Mouse (Mus musculus): ENCODE measurements around the gene Gng7. TPM values are rescaled to one million over a fixed set of nuclear protein-coding genes. Genes with fewer than 3 reads are reported as not detected.

Gng7 gene
- polyA plus RNA-seq, 1 experiment from 2014 or later: 11.3 TPM

GRCm38 (mm10) chr10:80981564-80982112 is 33.1 kb downstream of the Gng7 start:
- ATAC-seq (ENCODE audit: insufficient number of reproducible peaks, insufficient read depth, low FRiP score, low TSS enrichment, low read depth): no peak

GRCm38 (mm10) chr10:80975478-80975877 is 39.3 kb downstream of the Gng7 start:
- 91% methylated on average over 11 of the region's 11 CpGs for WGBS
- Histone ChIP-seq H3K4me1 (peaks cover 8% of the 10 kb centered on the region), H3K9ac (no peak overlapping the region), H3K9me3 (0 out of 2 replicates have a peak, but pooled peaks cover 5% of the 10 kb centered on the region), H3K36me3 (no peaks in the 10 kb centered on the region), H3K27ac (no peak overlapping the region), H3K4me3 (no peak overlapping the region), H3K4me2 (no peak overlapping the region), H3K27me3 (no peaks in the 10 kb centered on the region)
- no peak for ATAC-seq (ENCODE audit: insufficient number of reproducible peaks, insufficient read depth, low FRiP score, low TSS enrichment, low read depth)

More at GRCm38 (mm10) chr10:80981564-80982112, 33.1 kb downstream of the Gng7 start:
- Histone ChIP-seq H3K9me3 (no peaks in the 10 kb centered on the region), H3K4me3 (no peak overlapping the region), H3K4me1 (peaks cover 9% of the 10 kb centered on the region), H3K27ac (no peak overlapping the region), H3K4me2 (no peak overlapping the region), H3K27me3 (peaks cover 30% of the 10 kb centered on the region), H3K36me3 (no peaks in the 10 kb centered on the region), H3K9ac (no peak overlapping the region)
- WGBS: 61% methylated on average over 7 of the region's 7 CpGs

GRCm38 (mm10) chr10:80973722-80974121 is 41.0 kb downstream of the Gng7 start:
- H3K4me1 ChIP-seq: peaks cover 8% of the 10 kb centered on the region
- H3K4me2 ChIP-seq: no peak overlapping the region
- no peak for ATAC-seq (ENCODE audit: insufficient number of reproducible peaks, insufficient read depth, low FRiP score, low TSS enrichment, low read depth)
- no peaks in the 10 kb centered on the region for H3K27me3 ChIP-seq
- H3K9ac ChIP-seq: no peak overlapping the region
- H3K4me3 ChIP-seq: no peak overlapping the region
- 84% methylated on average over 1 of the region's 1 CpGs for WGBS
- no peak overlapping the region for H3K27ac ChIP-seq
- H3K9me3 ChIP-seq: 0 out of 2 replicates have a peak, but pooled peaks cover 5% of the 10 kb centered on the region
- H3K36me3 ChIP-seq: no peaks in the 10 kb centered on the region

GRCm38 (mm10) chr10:80972071-80972987 is 42.4 kb downstream of the Gng7 start:
- Histone ChIP-seq H3K9ac (no peak overlapping the region; the same call in 1 of the 2 replicates), H3K4me2 (no peak overlapping the region), H3K27ac (no peak overlapping the region), H3K4me3 (no peak overlapping the region), H3K27me3 (no peaks in the 10 kb centered on the region), H3K36me3 (no peaks in the 10 kb centered on the region), H3K9me3 (0 out of 2 replicates have a peak, but pooled peaks cover 5% of the 10 kb centered on the region), H3K4me1 (peaks cover 12% of the 10 kb centered on the region)
- 51% methylated on average over 11 of the region's 11 CpGs for WGBS
- no peak for ATAC-seq (ENCODE audit: insufficient number of reproducible peaks, insufficient read depth, low FRiP score, low TSS enrichment, low read depth)

GRCm38 (mm10) chr10:80971533-80971932 is 43.2 kb downstream of the Gng7 start:
- Histone ChIP-seq H3K4me1 (peaks cover 20% of the 10 kb centered on the region), H3K9me3 (0 out of 2 replicates have a peak, but pooled peaks cover 5% of the 10 kb centered on the region), H3K36me3 (no peaks in the 10 kb centered on the region), H3K4me3 (no peak overlapping the region), H3K4me2 (no peak overlapping the region), H3K27ac (no peak overlapping the region), H3K27me3 (no peaks in the 10 kb centered on the region), H3K9ac (no peak overlapping the region)
- WGBS: 79% methylated on average over 15 of the region's 15 CpGs
- no peak for ATAC-seq (ENCODE audit: insufficient number of reproducible peaks, insufficient read depth, low FRiP score, low TSS enrichment, low read depth)

DNA sequence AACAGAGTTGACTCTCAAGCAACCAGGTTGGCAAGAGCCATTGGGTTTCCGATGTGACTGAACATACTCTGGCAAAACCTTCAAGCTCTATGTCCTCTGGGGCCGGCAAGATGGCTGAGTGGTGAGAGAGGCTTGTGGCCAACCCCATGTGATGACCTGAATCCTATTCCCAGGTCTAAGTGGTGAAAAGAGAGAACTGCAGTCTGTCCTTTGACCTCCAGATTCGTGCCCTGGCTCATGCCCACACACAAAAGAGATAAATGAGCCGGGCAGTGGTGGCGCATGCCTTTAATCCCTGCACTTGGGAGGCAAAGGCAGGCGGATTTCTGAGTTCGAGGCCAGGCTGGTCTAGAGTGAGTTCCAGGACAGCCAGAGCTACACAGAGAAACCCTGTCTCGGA is 44.6 kb downstream of the Gng7 start:
- Histone ChIP-seq H3K4me2 (no peak overlapping the region), H3K9me3 (0 out of 2 replicates have a peak, but pooled peaks cover 5% of the 10 kb centered on the region), H3K27ac (no peak overlapping the region), H3K4me3 (no peak overlapping the region), H3K9ac (no peak overlapping the region), H3K36me3 (no peaks in the 10 kb centered on the region), H3K4me1 (peaks cover 24% of the 10 kb centered on the region), H3K27me3 (no peaks in the 10 kb centered on the region)
- ATAC-seq (ENCODE audit: insufficient number of reproducible peaks, insufficient read depth, low FRiP score, low TSS enrichment, low read depth): no peak
- 83% methylated on average over 8 of the region's 8 CpGs for WGBS

DNA sequence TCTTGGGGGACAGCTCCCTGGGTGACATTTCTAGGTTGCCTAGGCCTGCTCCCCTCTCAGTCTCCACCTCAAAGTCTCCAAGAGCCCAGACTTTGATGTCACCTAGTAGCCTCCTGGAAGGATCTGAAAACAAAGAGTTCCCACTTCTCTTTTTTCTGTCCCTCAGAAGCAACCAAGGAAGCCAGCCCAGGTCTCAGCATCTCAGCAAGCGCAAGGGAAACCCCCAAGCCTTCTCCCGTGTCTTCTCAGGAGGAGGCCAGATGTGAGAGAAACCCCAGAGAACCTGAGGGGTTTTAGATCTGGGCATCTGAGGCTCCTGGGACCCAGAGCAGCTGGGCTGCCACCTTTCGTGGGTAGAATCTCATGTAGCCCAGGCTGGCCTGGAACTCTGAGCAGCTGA is 45.4 kb downstream of the Gng7 start:
- Histone ChIP-seq H3K9me3 (0 out of 2 replicates have a peak, but pooled peaks cover 5% of the 10 kb centered on the region), H3K9ac (no peak overlapping the region), H3K4me3 (no peak overlapping the region), H3K27ac (no peak overlapping the region), H3K4me2 (no peak overlapping the region), H3K36me3 (no peaks in the 10 kb centered on the region), H3K27me3 (no peaks in the 10 kb centered on the region), H3K4me1 (peaks cover 28% of the 10 kb centered on the region)
- no peak for ATAC-seq (ENCODE audit: insufficient number of reproducible peaks, insufficient read depth, low FRiP score, low TSS enrichment, low read depth)
- WGBS: 76% methylated on average over 3 of the region's 3 CpGs

DNA sequence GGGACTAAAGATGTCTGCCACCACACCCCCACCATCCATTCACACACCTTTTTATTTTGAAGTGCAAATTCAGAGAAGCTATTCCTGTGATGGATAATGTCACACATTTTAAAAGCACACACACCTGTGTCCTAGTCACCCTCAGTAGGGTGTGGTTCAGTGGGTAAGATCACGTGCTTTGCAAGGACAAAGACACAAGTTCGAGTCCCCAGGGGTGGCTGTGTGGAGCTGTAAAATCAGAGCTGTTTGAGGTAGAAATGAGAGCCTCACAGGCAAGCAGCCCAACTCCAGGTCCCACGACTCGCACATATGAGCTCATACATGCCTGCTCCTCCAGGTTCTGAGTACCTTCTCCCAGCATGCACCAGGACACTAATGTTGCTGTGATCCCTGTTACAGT is 46.6 kb downstream of the Gng7 start:
- Histone ChIP-seq H3K4me3 (no peak overlapping the region), H3K27ac (no peak overlapping the region), H3K4me2 (no peak overlapping the region), H3K9me3 (0 out of 2 replicates have a peak, but pooled peaks cover 5% of the 10 kb centered on the region), H3K4me1 (peaks cover 39% of the 10 kb centered on the region), H3K9ac (no peak overlapping the region), H3K27me3 (no peaks in the 10 kb centered on the region), H3K36me3 (no peaks in the 10 kb centered on the region)
- WGBS: 82% methylated on average over 4 of the region's 4 CpGs
- ATAC-seq (ENCODE audit: insufficient number of reproducible peaks, insufficient read depth, low FRiP score, low TSS enrichment, low read depth): no peak

DNA sequence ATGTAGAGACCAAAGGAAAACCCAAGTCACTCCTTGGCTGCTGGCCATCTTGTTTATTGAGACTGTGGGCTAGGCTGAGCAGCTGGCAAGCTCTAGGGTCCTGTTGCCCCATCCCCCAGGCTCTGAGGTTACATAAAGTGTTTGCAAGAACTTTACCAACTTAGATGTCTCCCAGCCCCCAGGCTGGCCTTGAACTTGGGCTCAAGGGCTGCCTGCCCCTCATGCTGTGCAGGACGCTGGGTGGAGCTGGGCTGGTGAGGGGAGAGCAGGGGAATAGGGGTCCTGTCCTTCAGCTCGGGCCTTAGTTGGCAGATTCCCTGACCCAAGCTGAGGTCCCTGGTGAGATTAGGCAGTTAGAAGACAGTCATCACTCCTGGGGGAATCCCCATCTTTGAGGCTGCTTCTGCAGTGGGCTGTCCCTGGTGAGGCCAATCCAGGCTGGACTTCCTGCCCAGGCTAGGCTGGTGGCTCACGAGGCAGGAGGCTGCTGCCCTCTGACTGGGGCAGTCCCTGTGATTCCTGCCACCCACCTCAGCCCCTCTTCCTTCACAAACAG is 47.6 kb downstream of the Gng7 start:
- Histone ChIP-seq H3K4me3 (no peak overlapping the region), H3K9ac (peak overlapping the region; percentile 49; the same call in 1 of the 2 replicates), H3K27me3 (no peaks in the 10 kb centered on the region), H3K27ac (0 out of 2 replicates have a peak overlapping the region, but pooled peaks have one; percentile 11), H3K9me3 (0 out of 2 replicates have a peak, but pooled peaks cover 5% of the 10 kb centered on the region), H3K4me1 (peaks cover 41% of the 10 kb centered on the region), H3K36me3 (no peaks in the 10 kb centered on the region), H3K4me2 (no peak overlapping the region)
- no peak for ATAC-seq (ENCODE audit: insufficient number of reproducible peaks, insufficient read depth, low FRiP score, low TSS enrichment, low read depth)
- 61% methylated on average over 3 of the region's 3 CpGs for WGBS

DNA sequence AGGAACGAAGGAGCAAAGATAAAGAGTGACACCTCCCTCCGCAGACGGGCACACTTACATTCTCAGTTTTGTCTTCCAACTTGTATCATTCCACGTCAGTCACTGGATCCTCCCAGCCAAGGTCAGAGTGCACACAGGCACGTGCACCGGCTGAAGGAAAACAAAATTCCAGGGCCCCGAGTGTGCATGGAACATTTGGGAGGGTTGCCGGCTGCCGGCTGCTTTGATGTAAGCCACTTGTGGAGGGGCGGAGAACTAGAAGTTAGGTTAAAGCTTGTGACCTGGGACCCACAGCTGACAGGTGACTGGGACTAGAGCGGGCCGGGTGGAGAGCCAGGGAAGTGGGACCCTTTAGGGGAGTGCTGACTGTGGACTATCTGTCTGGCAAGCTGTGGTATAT is 48.4 kb downstream of the Gng7 start:
- peaks cover 49% of the 10 kb centered on the region for H3K4me1 ChIP-seq
- no peak overlapping the region for H3K9ac ChIP-seq
- H3K4me2 ChIP-seq: no peak overlapping the region
- no peak overlapping the region for H3K27ac ChIP-seq
- 0 out of 2 replicates have a peak, but pooled peaks cover 4% of the 10 kb centered on the region for H3K9me3 ChIP-seq
- H3K4me3 ChIP-seq: no peak overlapping the region
- H3K36me3 ChIP-seq: no peaks in the 10 kb centered on the region
- H3K27me3 ChIP-seq: no peaks in the 10 kb centered on the region
- 58% methylated on average over 12 of the region's 12 CpGs for WGBS
- no peak for ATAC-seq (ENCODE audit: insufficient number of reproducible peaks, insufficient read depth, low FRiP score, low TSS enrichment, low read depth)

DNA sequence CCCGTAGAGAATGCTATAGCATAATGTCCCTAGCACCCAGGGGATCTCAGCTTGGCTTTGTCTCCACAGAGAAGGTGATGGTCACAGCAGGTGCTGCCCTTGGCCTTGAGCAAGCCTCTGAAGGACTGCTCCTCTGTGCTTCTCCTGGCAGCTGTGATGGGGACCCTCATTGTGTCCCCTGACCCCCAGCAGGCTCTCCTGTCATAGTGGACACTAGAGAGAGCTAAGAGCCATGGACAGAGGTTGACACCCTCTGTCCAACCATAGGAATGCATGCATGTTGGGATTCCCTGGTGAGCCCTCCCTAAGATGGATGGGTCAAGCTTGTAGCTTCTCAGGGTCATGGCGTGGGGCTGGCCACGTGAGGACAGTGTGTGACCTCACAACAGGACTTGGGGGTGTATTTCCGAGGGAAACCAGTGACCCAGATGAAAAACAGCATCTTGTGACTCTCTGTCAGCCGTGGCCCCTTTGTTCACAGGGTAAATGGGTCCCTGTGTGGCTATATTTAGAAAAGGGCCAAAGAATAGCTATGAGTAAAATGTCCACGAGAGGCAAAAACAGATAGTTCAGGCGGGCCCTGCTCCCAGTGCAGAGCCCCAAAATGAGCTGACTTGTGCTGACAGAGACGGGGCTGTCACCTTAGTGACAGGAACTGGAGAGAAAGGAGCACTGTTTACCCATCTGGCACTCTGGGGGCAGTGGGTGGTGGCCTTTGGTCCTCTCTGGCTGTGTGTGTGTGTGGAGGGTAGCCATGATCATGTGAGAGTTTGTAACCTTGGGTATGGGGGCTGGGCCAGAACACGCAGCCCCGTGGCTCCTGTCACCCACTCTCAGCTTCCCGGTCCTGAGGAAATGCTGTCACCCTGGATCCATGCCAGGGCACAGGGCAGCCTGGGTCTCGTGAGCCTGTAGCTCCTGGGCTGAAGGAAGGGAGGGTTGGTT is 51.4 kb downstream of the Gng7 start:
- WGBS: 60% methylated on average over 12 of the region's 12 CpGs
- H3K4me3 ChIP-seq: no peak overlapping the region
- peak overlapping the region; percentile 32; the same call in 1 of the 2 replicates for H3K9ac ChIP-seq
- H3K27ac ChIP-seq: no peak overlapping the region
- no peaks in the 10 kb centered on the region for H3K36me3 ChIP-seq
- no peaks in the 10 kb centered on the region for H3K9me3 ChIP-seq
- H3K4me1 ChIP-seq: peaks cover 62% of the 10 kb centered on the region
- no peaks in the 10 kb centered on the region for H3K27me3 ChIP-seq
- ATAC-seq (ENCODE audit: insufficient number of reproducible peaks, insufficient read depth, low FRiP score, low TSS enrichment, low read depth): no peak
- H3K4me2 ChIP-seq: no peak overlapping the region
